Mouse (Mus musculus): Measurements from ENCODE around the gene Dnah17. TPM values are rescaled to one million over a fixed set of nuclear protein-coding genes. Genes with fewer than 3 reads are reported as not detected.

Dnah17 gene
- polyA plus RNA-seq, 1 experiment from 2014 or later: 0.16 TPM

DNA sequence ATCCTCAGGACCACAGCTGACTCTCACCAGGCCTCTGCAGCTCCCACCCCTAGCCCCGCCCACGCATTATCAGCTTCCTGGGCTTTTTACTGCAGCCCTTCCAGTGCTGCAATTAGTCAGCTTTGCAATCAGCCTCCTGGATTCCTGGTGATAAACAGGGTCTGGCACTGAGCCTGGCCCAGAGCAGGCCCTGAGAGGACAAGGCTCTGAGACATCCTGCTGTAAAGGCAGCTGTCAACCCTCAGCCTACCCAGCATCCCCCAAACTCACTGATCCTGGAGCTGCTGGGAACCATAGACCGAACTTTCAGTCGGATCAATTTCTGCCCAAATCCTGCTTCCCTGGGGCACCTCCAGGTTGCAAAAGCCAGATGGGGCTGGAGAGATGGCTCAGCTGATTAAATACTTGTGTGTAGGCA is 3.3 kb upstream of the Dnah17 start:
- 33% methylated on average over 4 of the region's 4 CpGs for WGBS
- H3K9me3 ChIP-seq (ENCODE audit: low read length): 0 out of 2 replicates have a peak, but pooled peaks cover under 1% of the 10 kb centered on the region
- no peak overlapping the region for H3K9ac ChIP-seq (replicated peaks; ENCODE audit: low read length)
- H3K27ac ChIP-seq (ENCODE audit: low read length): peak overlapping the region; percentile 67
- no peak overlapping the region for H3K4me3 ChIP-seq (ENCODE audit: low read length)
- H3K4me2 ChIP-seq (replicated peaks; ENCODE audit: low read depth, low read length): no peak overlapping the region
- H3K27me3 ChIP-seq (ENCODE audit: insufficient read depth, low read length): no peaks in the 10 kb centered on the region
- H3K4me1 ChIP-seq (ENCODE audit: insufficient read depth, low read length): peaks cover 17% of the 10 kb centered on the region
- peak; percentile 81 for ATAC-seq (ENCODE audit: low FRiP score, low TSS enrichment)
- H3K36me3 ChIP-seq (ENCODE audit: insufficient read depth, low read length): no peaks in the 10 kb centered on the region

DNA sequence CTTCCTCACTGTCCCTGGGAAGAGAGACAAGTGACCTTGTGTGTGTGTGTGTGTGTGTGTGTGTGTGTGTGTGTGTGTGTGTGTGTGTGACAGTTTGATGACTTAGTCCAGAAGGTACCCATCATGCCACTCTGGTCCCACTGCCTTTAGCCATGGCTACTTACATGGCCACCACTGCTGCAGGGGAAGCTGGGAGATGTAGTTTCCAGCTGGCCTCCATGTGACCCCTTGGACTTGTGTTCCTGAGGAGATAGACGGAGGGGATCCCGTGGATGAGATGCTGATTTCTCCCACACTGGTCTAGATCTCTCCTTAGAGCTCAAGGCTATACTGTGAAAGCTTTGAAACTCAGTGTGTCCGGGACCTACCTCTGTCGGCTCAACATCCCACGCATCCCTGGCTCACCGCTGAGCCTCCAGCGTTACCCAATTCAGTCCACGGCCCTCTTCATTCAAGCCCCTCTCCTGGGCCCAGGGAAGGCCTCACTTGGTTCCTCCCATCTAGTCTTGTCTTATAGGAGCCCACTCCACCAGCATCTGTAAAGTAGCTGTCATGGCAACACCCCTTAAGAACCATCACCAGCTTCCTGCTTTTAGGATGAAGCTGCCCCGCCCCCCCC is 2.8 kb upstream of the Dnah17 start:
- Histone ChIP-seq H3K9me3 (ENCODE audit: low read length) (no peaks in the 10 kb centered on the region), H3K36me3 (ENCODE audit: insufficient read depth, low read length) (no peaks in the 10 kb centered on the region), H3K9ac (replicated peaks; ENCODE audit: low read length) (no peak overlapping the region), H3K27ac (ENCODE audit: low read length) (peak overlapping the region; percentile 34), H3K4me1 (ENCODE audit: insufficient read depth, low read length) (peaks cover 17% of the 10 kb centered on the region), H3K4me2 (replicated peaks; ENCODE audit: low read depth, low read length) (no peak overlapping the region), H3K4me3 (ENCODE audit: low read length) (no peak overlapping the region), H3K27me3 (ENCODE audit: insufficient read depth, low read length) (no peaks in the 10 kb centered on the region)
- peak; percentile 43; the same call in 1 of the 2 replicates for ATAC-seq (ENCODE audit: low FRiP score, low TSS enrichment)
- 50% methylated on average over 9 of the region's 9 CpGs for WGBS

DNA sequence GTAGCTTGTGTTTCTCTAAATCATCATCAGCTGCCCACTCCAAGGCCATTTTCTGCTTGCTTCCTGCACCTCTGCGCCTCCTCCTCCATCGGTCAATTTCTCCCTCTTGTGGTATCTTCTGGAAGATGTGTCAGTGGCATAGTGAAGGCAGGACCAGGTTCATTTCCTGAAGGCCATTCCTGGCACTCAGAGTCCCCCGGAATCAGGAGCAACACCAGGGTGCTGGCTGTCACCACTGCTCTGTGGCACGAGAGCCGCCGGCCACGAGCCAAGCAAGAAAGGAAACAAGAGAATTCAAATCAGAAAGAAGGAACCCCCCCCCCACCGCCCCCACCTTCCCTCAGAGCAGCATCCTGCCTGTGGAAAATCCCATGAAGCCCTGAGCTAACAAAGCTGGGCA is 1.7 kb upstream of the Dnah17 start:
- Histone ChIP-seq H3K4me1 (ENCODE audit: insufficient read depth, low read length) (peaks cover 17% of the 10 kb centered on the region), H3K27ac (ENCODE audit: low read length) (no peak overlapping the region), H3K36me3 (ENCODE audit: insufficient read depth, low read length) (no peaks in the 10 kb centered on the region), H3K9ac (replicated peaks; ENCODE audit: low read length) (no peak overlapping the region), H3K4me2 (replicated peaks; ENCODE audit: low read depth, low read length) (no peak overlapping the region), H3K27me3 (ENCODE audit: insufficient read depth, low read length) (no peaks in the 10 kb centered on the region), H3K4me3 (ENCODE audit: low read length) (no peak overlapping the region), H3K9me3 (ENCODE audit: low read length) (no peaks in the 10 kb centered on the region)
- WGBS: 73% methylated on average over 8 of the region's 8 CpGs
- no peak for ATAC-seq (ENCODE audit: low FRiP score, low TSS enrichment)

DNA sequence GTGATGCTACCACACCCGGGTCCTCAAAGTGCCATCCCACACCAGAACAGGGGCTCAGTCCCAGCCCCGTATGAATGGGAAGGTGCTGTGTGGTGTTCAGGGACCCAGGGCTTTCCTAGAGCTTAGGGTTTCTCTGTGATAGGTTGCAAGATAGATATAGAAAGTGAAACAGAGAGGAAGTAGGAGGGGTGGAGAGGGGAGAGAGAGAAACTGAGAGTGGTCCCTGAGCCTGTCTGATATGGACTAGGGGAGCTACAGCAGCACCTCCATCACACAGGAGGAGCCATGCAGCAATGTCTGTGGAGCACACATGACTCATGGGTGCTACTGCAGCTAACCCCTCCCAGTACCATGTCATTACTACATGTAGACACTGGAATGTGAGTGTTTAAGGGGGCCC is 622 bp downstream of the Dnah17 start:
- no peak overlapping the region for H3K9ac ChIP-seq (replicated peaks; ENCODE audit: low read length)
- H3K4me3 ChIP-seq (ENCODE audit: low read length): no peak overlapping the region
- no peak overlapping the region for H3K27ac ChIP-seq (ENCODE audit: low read length)
- H3K27me3 ChIP-seq (ENCODE audit: insufficient read depth, low read length): no peaks in the 10 kb centered on the region
- no peak overlapping the region for H3K4me2 ChIP-seq (replicated peaks; ENCODE audit: low read depth, low read length)
- H3K4me1 ChIP-seq (ENCODE audit: insufficient read depth, low read length): peaks cover 12% of the 10 kb centered on the region
- H3K9me3 ChIP-seq (ENCODE audit: low read length): no peaks in the 10 kb centered on the region
- no peaks in the 10 kb centered on the region for H3K36me3 ChIP-seq (ENCODE audit: insufficient read depth, low read length)
- no peak for ATAC-seq (ENCODE audit: low FRiP score, low TSS enrichment)
- 92% methylated on average over 2 of the region's 2 CpGs for WGBS

DNA sequence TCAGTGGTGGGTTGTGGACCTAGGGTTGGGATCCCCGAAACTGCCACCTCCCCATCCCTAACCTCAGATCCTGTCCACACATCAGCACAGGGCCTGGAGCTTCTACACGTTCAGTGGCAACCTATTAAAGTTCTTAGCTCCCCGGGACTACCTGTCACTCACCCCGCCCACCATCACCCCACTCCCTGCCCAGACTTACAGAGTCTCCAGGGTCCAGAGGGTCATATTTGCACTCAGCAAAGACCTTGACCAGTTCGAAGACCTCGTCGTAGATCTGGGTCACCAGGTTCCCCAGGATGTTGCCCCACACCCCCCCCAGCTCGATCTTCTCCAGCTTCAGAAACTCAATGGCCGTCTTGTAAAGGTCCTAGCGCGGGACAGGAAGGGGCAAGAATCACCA is 8.8 kb downstream of the Dnah17 start:
- H3K4me1 ChIP-seq (ENCODE audit: insufficient read depth, low read length): no peaks in the 10 kb centered on the region
- H3K9ac ChIP-seq (replicated peaks; ENCODE audit: low read length): no peak overlapping the region
- no peak overlapping the region for H3K27ac ChIP-seq (ENCODE audit: low read length)
- H3K4me2 ChIP-seq (replicated peaks; ENCODE audit: low read depth, low read length): no peak overlapping the region
- H3K36me3 ChIP-seq (ENCODE audit: insufficient read depth, low read length): no peaks in the 10 kb centered on the region
- WGBS: 80% methylated on average over 11 of the region's 11 CpGs
- H3K9me3 ChIP-seq (ENCODE audit: low read length): no peaks in the 10 kb centered on the region
- H3K27me3 ChIP-seq (ENCODE audit: insufficient read depth, low read length): no peaks in the 10 kb centered on the region
- H3K4me3 ChIP-seq (ENCODE audit: low read length): no peak overlapping the region
- ATAC-seq (ENCODE audit: low FRiP score, low TSS enrichment): no peak

DNA sequence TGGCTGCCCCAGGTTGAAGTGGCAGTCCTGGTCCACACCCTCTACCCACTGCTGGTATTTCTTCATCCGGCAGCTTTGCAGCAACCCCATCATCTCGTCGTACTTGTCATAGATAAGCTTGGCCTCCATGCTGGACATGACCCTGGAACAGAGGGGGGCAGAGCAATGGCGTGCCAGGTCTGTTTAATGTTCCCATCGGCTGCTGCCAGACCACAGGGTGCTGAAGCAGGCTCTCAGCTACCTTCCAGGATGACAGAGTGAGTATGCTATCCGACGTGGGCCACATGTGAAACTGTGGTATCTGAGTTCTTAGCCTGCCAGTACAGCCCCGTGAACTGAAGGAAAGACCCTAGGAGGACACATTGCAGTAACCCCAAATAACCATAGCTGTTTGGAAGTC is 11.7 kb downstream of the Dnah17 start:
- no peaks in the 10 kb centered on the region for H3K9me3 ChIP-seq (ENCODE audit: low read length)
- no peaks in the 10 kb centered on the region for H3K27me3 ChIP-seq (ENCODE audit: insufficient read depth, low read length)
- H3K9ac ChIP-seq (replicated peaks; ENCODE audit: low read length): no peak overlapping the region
- no peak for ATAC-seq (ENCODE audit: low FRiP score, low TSS enrichment)
- H3K4me1 ChIP-seq (ENCODE audit: insufficient read depth, low read length): no peaks in the 10 kb centered on the region
- no peak overlapping the region for H3K4me3 ChIP-seq (ENCODE audit: low read length)
- H3K4me2 ChIP-seq (replicated peaks; ENCODE audit: low read depth, low read length): no peak overlapping the region
- H3K27ac ChIP-seq (ENCODE audit: low read length): no peak overlapping the region
- H3K36me3 ChIP-seq (ENCODE audit: insufficient read depth, low read length): no peaks in the 10 kb centered on the region
- 72% methylated on average over 8 of the region's 8 CpGs for WGBS

DNA sequence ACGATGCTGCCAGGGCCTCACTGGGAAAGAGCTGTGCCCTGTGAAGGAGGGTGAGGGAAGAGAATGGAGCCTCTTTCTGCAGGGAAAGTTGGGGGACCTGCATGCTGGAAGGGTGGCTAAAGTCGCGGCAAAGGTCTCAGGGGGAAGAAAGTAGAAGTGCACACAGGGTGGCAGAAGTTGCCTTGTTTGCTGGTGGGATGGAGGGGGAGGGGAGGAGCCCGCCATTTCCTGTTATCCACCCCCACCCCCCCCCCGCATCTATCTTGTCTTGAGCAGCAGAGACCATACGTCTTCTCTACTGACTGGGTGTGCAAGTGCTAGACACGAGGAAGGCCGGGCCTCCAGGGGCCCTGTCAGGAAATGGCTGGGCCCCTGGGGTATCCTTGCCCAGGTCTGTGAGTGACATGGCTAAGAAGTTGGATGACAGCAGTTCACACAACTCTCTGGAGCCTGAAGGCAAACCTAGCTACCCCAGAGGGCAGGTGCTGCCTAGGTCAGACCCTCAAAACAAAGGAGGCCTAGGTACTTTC is 15.8 kb downstream of the Dnah17 start:
- H3K27ac ChIP-seq (ENCODE audit: low read length): no peak overlapping the region
- H3K36me3 ChIP-seq (ENCODE audit: insufficient read depth, low read length): no peaks in the 10 kb centered on the region
- H3K9me3 ChIP-seq (ENCODE audit: low read length): no peaks in the 10 kb centered on the region
- H3K4me2 ChIP-seq (replicated peaks; ENCODE audit: low read depth, low read length): no peak overlapping the region
- WGBS: 56% methylated on average over 8 of the region's 8 CpGs
- no peaks in the 10 kb centered on the region for H3K4me1 ChIP-seq (ENCODE audit: insufficient read depth, low read length)
- no peak for ATAC-seq (ENCODE audit: low FRiP score, low TSS enrichment)
- H3K27me3 ChIP-seq (ENCODE audit: insufficient read depth, low read length): no peaks in the 10 kb centered on the region
- no peak overlapping the region for H3K9ac ChIP-seq (replicated peaks; ENCODE audit: low read length)
- H3K4me3 ChIP-seq (ENCODE audit: low read length): no peak overlapping the region

DNA sequence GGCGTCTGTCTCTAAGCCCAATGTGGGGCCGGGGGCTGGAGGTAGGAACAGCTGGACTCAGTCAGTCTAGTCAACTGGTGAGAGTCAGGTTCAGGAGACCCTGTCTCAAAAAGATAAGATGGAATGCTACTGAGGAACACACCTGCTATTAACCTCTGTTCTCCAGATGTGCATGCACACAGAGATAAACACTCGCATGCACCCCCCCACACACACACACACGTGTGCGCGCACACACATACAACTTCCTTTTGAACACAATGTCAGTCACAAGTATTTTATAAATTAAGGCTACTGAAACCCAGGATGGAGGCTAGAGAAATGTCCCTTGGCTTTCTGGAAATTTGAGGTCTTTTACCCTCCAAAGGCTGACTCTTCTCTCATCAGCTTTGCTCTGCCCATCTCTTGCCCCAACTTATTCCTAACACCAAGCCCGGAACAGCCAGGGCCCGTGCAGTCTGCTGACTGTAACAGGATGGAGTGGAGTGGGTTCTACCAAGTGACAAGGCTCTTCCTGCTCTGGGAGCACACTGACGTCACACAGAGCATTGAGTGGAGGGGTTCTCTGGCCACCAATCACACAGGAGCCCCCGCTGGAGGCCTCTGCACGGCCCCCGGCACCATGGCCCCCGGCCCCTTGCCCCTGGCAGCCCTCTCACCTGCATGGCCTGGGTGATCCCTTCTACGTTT is 16.8 kb downstream of the Dnah17 start:
- no peak for ATAC-seq (ENCODE audit: low FRiP score, low TSS enrichment)
- Histone ChIP-seq H3K9ac (replicated peaks; ENCODE audit: low read length) (no peak overlapping the region), H3K9me3 (ENCODE audit: low read length) (no peaks in the 10 kb centered on the region), H3K27me3 (ENCODE audit: insufficient read depth, low read length) (no peaks in the 10 kb centered on the region), H3K36me3 (ENCODE audit: insufficient read depth, low read length) (no peaks in the 10 kb centered on the region), H3K27ac (ENCODE audit: low read length) (no peak overlapping the region), H3K4me1 (ENCODE audit: insufficient read depth, low read length) (no peaks in the 10 kb centered on the region), H3K4me3 (ENCODE audit: low read length) (no peak overlapping the region), H3K4me2 (replicated peaks; ENCODE audit: low read depth, low read length) (no peak overlapping the region)
- 75% methylated on average over 14 of the region's 14 CpGs for WGBS

DNA sequence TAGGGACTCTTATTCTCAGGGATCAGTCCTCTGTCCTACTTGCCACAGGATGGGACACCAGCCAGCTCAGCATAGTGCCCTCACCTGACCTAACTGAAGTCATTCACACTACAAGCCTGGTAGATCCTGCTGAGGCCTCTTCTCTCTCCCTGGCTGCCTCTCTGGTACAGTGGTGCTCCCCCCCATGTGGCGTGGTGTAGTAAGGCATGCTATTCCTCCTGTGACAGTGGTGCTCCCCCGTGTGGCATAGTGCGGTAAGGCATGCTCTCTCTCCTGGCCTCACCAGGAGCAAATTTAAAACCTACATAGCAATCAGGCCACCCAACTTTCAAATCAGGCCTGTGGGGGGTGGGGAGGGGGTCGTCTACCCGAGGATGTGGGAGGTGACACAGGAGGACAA is 26.4 kb downstream of the Dnah17 start:
- WGBS: 6% methylated on average over 5 of the region's 5 CpGs
- Histone ChIP-seq H3K4me3 (ENCODE audit: low read length) (no peak overlapping the region), H3K4me1 (ENCODE audit: insufficient read depth, low read length) (no peaks in the 10 kb centered on the region; the same call in 1 of the 2 replicates), H3K36me3 (ENCODE audit: insufficient read depth, low read length) (no peaks in the 10 kb centered on the region), H3K9ac (replicated peaks; ENCODE audit: low read length) (no peak overlapping the region), H3K9me3 (ENCODE audit: low read length) (no peaks in the 10 kb centered on the region), H3K27me3 (ENCODE audit: insufficient read depth, low read length) (no peaks in the 10 kb centered on the region), H3K4me2 (replicated peaks; ENCODE audit: low read depth, low read length) (no peak overlapping the region), H3K27ac (ENCODE audit: low read length) (no peak overlapping the region)
- peak; percentile 66; the same call in 1 of the 2 replicates for ATAC-seq (ENCODE audit: low FRiP score, low TSS enrichment)

DNA sequence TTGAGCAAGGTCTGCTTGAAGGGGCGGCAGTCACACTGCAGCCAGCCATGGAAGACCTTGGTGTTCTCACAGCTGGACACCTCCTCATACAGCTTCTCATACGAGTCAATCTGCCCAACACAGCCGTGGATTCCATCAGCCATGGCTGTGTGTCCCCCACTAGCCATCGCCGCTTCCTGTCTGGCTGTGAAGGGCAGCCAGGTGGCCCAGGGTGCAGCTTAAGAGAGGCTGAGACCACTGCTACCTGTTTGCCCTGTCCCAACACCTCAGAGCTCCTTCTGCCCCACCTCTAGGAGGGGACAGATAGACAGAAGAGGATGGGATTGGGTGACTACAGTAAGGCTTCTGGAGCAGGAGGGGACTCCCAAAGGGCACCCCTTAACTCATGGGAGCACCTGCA is 27.1 kb downstream of the Dnah17 start:
- no peaks in the 10 kb centered on the region; the same call in 1 of the 2 replicates for H3K4me1 ChIP-seq (ENCODE audit: insufficient read depth, low read length)
- H3K4me3 ChIP-seq (ENCODE audit: low read length): no peak overlapping the region
- H3K27me3 ChIP-seq (ENCODE audit: insufficient read depth, low read length): no peaks in the 10 kb centered on the region
- H3K9ac ChIP-seq (replicated peaks; ENCODE audit: low read length): no peak overlapping the region; the same call in 1 of the 2 replicates
- no peak overlapping the region for H3K4me2 ChIP-seq (replicated peaks; ENCODE audit: low read depth, low read length)
- no peaks in the 10 kb centered on the region for H3K36me3 ChIP-seq (ENCODE audit: insufficient read depth, low read length)
- no peak for ATAC-seq (ENCODE audit: low FRiP score, low TSS enrichment)
- no peaks in the 10 kb centered on the region for H3K9me3 ChIP-seq (ENCODE audit: low read length)
- WGBS: 94% methylated on average over 5 of the region's 5 CpGs
- no peak overlapping the region for H3K27ac ChIP-seq (ENCODE audit: low read length)

Measured in kidney, embryonic 16.5 days (tissue).